Mouse (Mus musculus) bone marrow, adult 2 months (tissue): ENCODE measurements at regions not wholly inside any gene's neighbourhood (a gene's known extent, or its start where the extent isn't known, plus 50 kb on each side); places are given as distances from the start of the nearest gene placed in this dataset.

ENCODE experiments used
- CTCF ChIP-seq: fragments of 200-500 bp; IDR thresholded peaks from 2 replicates; pipeline ENCODE4 v1.5.1; 2011; ENCODE audit warnings: low read length, control low read depth; ENCODE audit not compliant: control insufficient read depth, insufficient read depth
- POLR2A ChIP-seq: fragments of 200-500 bp; IDR thresholded peaks from 2 replicates; pipeline ENCODE4 v1.6.1; 2011; ENCODE audit warnings: low read depth, mild to moderate bottlenecking, control low read depth, low read length, borderline replicate concordance; ENCODE audit not compliant: control insufficient read depth

GRCm38 (mm10) chr9:92890063-92890462 is 348.0 kb downstream of the Plod2 start:
- no peak for TF ChIP-seq CTCF
- TF ChIP-seq POLR2A: no peak
